In genomic region chr9:25526927-25527337, GRCm38 (mm10) we compare ENCODE assay signal across 10 mouse cellular contexts. TPM values are rescaled to one million over a fixed set of nuclear protein-coding genes. Genes with fewer than 3 reads are reported as not detected.
A peak's percentile ranks its signal among the peaks of the same experiment; 100 is the strongest.
DNase-seq lines count a peak whose midpoint lies in the region; ATAC-seq lines count a peak whose summit lies in the region.
"Had no signal": no experiment of that assay in that cellular context is flagged by ENCODE, and none has a peak within 500 bp of the region (broad histone marks: within the 10 kb centered on the region; RNA-seq: fewer than 3 reads in every experiment).

No protein-coding gene starts in this region.

- H3K4me3 ChIP-seq in limb, embryonic 15.5 days = no peak overlapping the region

- no peaks in the 10 kb centered on the region for H3K9me3 ChIP-seq in limb, embryonic 15.5 days

- ATAC-seq in limb, embryonic 15.5 days (ENCODE audit: insufficient number of reproducible peaks, low FRiP score, low TSS enrichment, low read depth) = peak; percentile 85

- H3K4me2 ChIP-seq in limb, embryonic 15.5 days = no peak overlapping the region

- no peaks in the 10 kb centered on the region for H3K36me3 ChIP-seq in limb, embryonic 15.5 days

- H3K27ac ChIP-seq in limb, embryonic 15.5 days = peak overlapping the region; percentile 85
- H3K27ac ChIP-seq: macrophage had no signal

- peak; percentile 33 for DNase-seq in MN1 (ENCODE audit: low spot score)
- peak; percentile 72 for DNase-seq in embryo, embryonic 10 days (ENCODE audit: low spot score)
- peak; percentile 73 to 81 for DNase-seq in heart, adult 9 months (ENCODE audit: low spot score in 2 of 2)
- DNase-seq in kidney, postnatal 14 days = no peak
- no peak for DNase-seq in spleen, postnatal 14 days (ENCODE audit: low spot score in 2 of 2)
- no peak for DNase-seq in right cerebral cortex, adult 2 months (ENCODE audit: low spot score in 2 of 2)
- DNase-seq: thymus, adult 18-20 months had no signal

- H3K9ac ChIP-seq in limb, embryonic 15.5 days = no peak overlapping the region

- peaks cover 18% of the 10 kb centered on the region for H3K4me1 ChIP-seq in limb, embryonic 15.5 days

- H3K27me3 ChIP-seq in limb, embryonic 15.5 days = no peaks in the 10 kb centered on the region
- H3K27me3 ChIP-seq: Patski had no signal

RNA-seq across cellular contexts. Expression of gene Eepd1, which starts 45.6 kb away (rescaled TPM):
- polyA plus RNA-seq in limb, embryonic 15.5 days (2015; fragmentation: Nextera tagmentation; extraction: Ambion mirVana) = 14.4 and 17.0 TPM in 2 replicates

Comparison
In these comparisons a context has a peak if more than half of its experiments do, and no peak if none do; other contexts are left out.
1. DNase-seq: peak in MN1 (single experiment), embryo, embryonic 10 days (single experiment) and heart, adult 9 months (2 of 2); none in kidney, postnatal 14 days (single experiment), spleen, postnatal 14 days (0 of 2) and right cerebral cortex, adult 2 months (0 of 2).